Mouse (Mus musculus) heart, embryonic 11.5 days (tissue): ENCODE measurements around the gene Stk31. TPM values are rescaled to one million over a fixed set of nuclear protein-coding genes. Genes with fewer than 3 reads are reported as not detected.

Experiments
- ATAC-seq: fragments of 200-750 bp; cut with Nextera tagmentation; replicated peaks from 2 replicates; pipeline ENCODE4 v1.8.0; 2017; ENCODE audit warnings: moderate library complexity; ENCODE audit not compliant: insufficient number of reproducible peaks, low FRiP score, low TSS enrichment
- H3K27ac ChIP-seq: fragments of 300-500 bp; sonication (generic); 2 replicates; pipeline ENCODE4 v1.5.1; 2014; ENCODE audit warnings: mild to moderate bottlenecking, low read depth, low read length
- H3K27me3 ChIP-seq: fragments of 300-500 bp; sonication (generic); 2 replicates; pipeline ENCODE4 v1.6.1; 2014; ENCODE audit warnings: mild to moderate bottlenecking, low read length, mixed read lengths; ENCODE audit not compliant: control insufficient read depth, insufficient read depth
- H3K36me3 ChIP-seq: fragments of 300-500 bp; sonication (generic); 2 replicates; pipeline ENCODE4 v1.6.1; 2014; ENCODE audit warnings: mild to moderate bottlenecking, low read length, moderate library complexity, mixed read lengths; ENCODE audit not compliant: control insufficient read depth, insufficient read depth
- H3K4me1 ChIP-seq: fragments of 300-500 bp; sonication (generic); 2 replicates; pipeline ENCODE4 v1.6.1; 2014; ENCODE audit warnings: low read length; ENCODE audit not compliant: control insufficient read depth, insufficient read depth
- H3K4me2 ChIP-seq: fragments of 300-500 bp; sonication (generic); 2 replicates; pipeline ENCODE4 v1.6.1; 2014; ENCODE audit warnings: mild to moderate bottlenecking, moderate library complexity
- H3K4me3 ChIP-seq: fragments of 300-500 bp; sonication (generic); 2 replicates; pipeline ENCODE4 v1.5.1; 2014; ENCODE audit warnings: low read depth, low read length
- H3K9ac ChIP-seq: fragments of 300-500 bp; sonication (generic); 2 replicates; pipeline ENCODE4 v1.6.1; 2014; ENCODE audit warnings: mild to moderate bottlenecking, low read depth, low read length, moderate library complexity
- H3K9me3 ChIP-seq: fragments of 300-500 bp; sonication (generic); replicated peaks from 2 replicates; pipeline ENCODE4 v1.6.1; 2016; ENCODE audit warnings: low read length; ENCODE audit not compliant: control insufficient read depth
- WGBS: fragments of 180-500 bp; shearing (Covaris S2); extraction: QIAGEN DNeasy Blood & Tissue Kit; methylation state at CpG from one replicate; pipeline ENCODE4 v1.1.7; 2014; ENCODE audit not compliant: insufficient replicate concordance; 5-methylcytosine and 5-hydroxymethylcytosine counted together
- polyA plus RNA-seq: library from polyadenylated mRNA; unstranded; fragments of >200 nt; fragmentation: Nextera tagmentation; extraction: Ambion mirVana; gene quantifications from 2 replicates; pipeline ENCODE4 v1.2.1, GENCODE M21; 2014

Stk31 gene
- polyA plus RNA-seq, 1 experiment from 2014 or later = 0.20 TPM

DNA sequence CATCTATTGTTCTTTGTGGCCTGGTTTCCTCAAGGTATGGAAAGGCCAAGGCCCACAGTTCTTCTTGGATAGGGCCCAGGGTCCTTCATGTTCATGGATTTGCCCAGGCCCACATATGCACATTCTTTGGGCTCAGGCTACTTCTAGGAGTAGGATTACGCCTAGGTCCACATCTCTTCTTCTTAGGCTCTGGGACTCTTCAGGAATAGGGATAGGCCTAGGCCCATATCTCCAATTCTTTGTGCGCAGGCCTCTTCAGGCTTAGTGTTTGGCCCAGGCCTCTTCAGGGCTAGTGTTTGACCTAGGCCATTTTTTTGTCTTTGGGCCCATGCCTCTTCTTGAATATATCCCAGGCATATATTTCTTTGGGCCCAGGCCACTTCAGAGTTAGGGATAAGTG lies 87.8 kb downstream of the Stk31 start:
- no peak overlapping the region for H3K27ac ChIP-seq
- no peaks in the 10 kb centered on the region for H3K9me3 ChIP-seq
- 92% methylated on average over 2 of the region's 2 CpGs for WGBS
- H3K27me3 ChIP-seq = no peaks in the 10 kb centered on the region
- H3K4me3 ChIP-seq = no peak overlapping the region
- no peak overlapping the region for H3K4me2 ChIP-seq
- H3K9ac ChIP-seq = no peak overlapping the region
- ATAC-seq = no peak
- H3K36me3 ChIP-seq = no peaks in the 10 kb centered on the region
- no peaks in the 10 kb centered on the region for H3K4me1 ChIP-seq

DNA sequence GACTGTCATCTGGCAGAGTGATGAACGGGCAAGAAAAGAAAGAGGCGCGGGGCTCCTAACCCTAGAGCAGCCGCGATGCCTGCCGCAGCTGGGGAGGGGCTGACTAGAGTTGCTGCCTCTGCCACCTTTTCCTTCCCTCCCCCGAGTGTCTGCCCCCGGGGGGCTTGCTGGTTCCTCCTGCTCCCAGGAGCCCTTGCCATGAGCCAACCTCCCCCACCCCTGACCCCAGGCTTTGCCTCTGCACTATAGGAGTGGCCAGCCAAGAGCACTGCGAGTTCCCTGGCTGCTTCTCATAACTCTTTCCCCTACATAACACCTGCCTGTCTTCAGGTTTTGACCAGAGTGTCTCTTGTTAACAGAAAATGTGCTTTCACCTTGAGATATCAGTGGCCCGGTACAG lies 96.1 kb downstream of the Stk31 start:
- Histone ChIP-seq H3K36me3 (no peaks in the 10 kb centered on the region), H3K4me2 (no peak overlapping the region), H3K9me3 (no peaks in the 10 kb centered on the region; the same call in 1 of the 2 replicates), H3K27me3 (no peaks in the 10 kb centered on the region), H3K9ac (no peak overlapping the region), H3K4me1 (no peaks in the 10 kb centered on the region), H3K4me3 (no peak overlapping the region), H3K27ac (no peak overlapping the region)
- 87% methylated on average over 10 of the region's 10 CpGs for WGBS
- no peak for ATAC-seq

DNA sequence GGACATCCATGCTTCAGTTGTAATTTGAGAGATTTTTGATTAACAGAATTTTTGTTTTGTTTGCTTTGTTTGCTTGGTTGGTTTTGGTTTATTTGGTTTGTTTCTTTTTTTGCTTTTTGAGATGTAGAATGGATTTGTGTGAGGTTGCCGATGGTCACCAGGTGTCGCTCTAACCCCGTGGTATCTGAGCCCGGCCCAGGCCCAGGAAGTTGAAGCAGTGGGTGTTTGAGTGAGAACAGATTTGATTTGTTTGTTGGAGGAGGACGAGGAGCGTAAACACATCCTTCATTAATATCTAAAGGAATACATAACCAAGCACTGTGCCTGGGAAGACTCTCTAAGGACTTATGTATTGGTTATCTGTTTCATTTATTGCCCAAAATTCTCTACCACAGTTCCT lies 123.6 kb downstream of the Stk31 start:
- Histone ChIP-seq H3K4me2 (no peak overlapping the region), H3K4me3 (no peak overlapping the region), H3K27ac (no peak overlapping the region), H3K27me3 (no peaks in the 10 kb centered on the region), H3K9me3 (no peaks in the 10 kb centered on the region), H3K36me3 (no peaks in the 10 kb centered on the region), H3K4me1 (no peaks in the 10 kb centered on the region), H3K9ac (no peak overlapping the region)
- 7% methylated on average over 6 of the region's 6 CpGs for WGBS
- ATAC-seq = no peak

Other genes starting within 250 kb of the Stk31 start
- gene Igf2bp3, start 180.6 kb upstream of the Stk31 start, polyA plus RNA-seq = 74.4 and 78.3 TPM in 2 replicates
- gene Tra2a, start 131.6 kb upstream of the Stk31 start, polyA plus RNA-seq = 27.3 and 40.4 TPM in 2 replicates
- 7.1 and 7.9 TPM in 2 replicates for gene Ccdc126, start 76.3 kb upstream of the Stk31 start, polyA plus RNA-seq
- 4.6 and 5.7 TPM in 2 replicates for gene Fam221a, start 27.9 kb upstream of the Stk31 start, polyA plus RNA-seq